Mouse (Mus musculus) thymus, adult 2 months (tissue): ENCODE results near the gene Pcsk6. TPM values are rescaled to one million over a fixed set of nuclear protein-coding genes. Genes with fewer than 3 reads are reported as not detected.
"Not testable (repeated sequence)": the region's sequence is repeated elsewhere in the genome, so short reads cannot be mapped to it uniquely, and the experiment has no call there.

Experiments used
- DNase-seq: peaks from one replicate; pipeline ENCODE4 v3.0.0; 2021
- H3K27ac ChIP-seq: fragments of 200-500 bp; 2 replicates; pipeline ENCODE4 v1.5.1; 2012; ENCODE audit warnings: low read length, control low read depth; ENCODE audit not compliant: control insufficient read depth, insufficient read depth
- H3K27me3 ChIP-seq: fragments of 200-500 bp; 2 replicates; pipeline ENCODE4 v1.6.1; 2012; ENCODE audit warnings: mild to moderate bottlenecking, low read length, moderate library complexity, mixed read lengths; ENCODE audit not compliant: control insufficient read depth, insufficient read depth
- H3K36me3 ChIP-seq: fragments of 200-500 bp; 2 replicates; pipeline ENCODE4 v1.6.1; 2012; ENCODE audit warnings: mild to moderate bottlenecking, low read length, moderate library complexity; ENCODE audit not compliant: control insufficient read depth, insufficient read depth
- H3K4me1 ChIP-seq: fragments of 200-500 bp; replicated peaks from 2 replicates; pipeline ENCODE4 v1.6.1; 2012; ENCODE audit warnings: low read length; ENCODE audit not compliant: control insufficient read depth, insufficient read depth
- H3K4me3 ChIP-seq: fragments of 200-500 bp; 2 replicates; pipeline ENCODE4 v1.5.1; 2012; ENCODE audit warnings: mild to moderate bottlenecking, low read length, control low read depth, moderate library complexity; ENCODE audit not compliant: control insufficient read depth, insufficient read depth
- CTCF ChIP-seq: fragments of 200-500 bp; IDR thresholded peaks from 2 replicates; pipeline ENCODE4 v1.5.1; 2012; ENCODE audit warnings: mild to moderate bottlenecking, control low read depth, low read length, moderate library complexity, borderline replicate concordance; ENCODE audit not compliant: control insufficient read depth, poor library complexity, insufficient read depth; ENCODE audit errors: extremely low read depth
- POLR2A ChIP-seq: fragments of 200-500 bp; IDR thresholded peaks from 2 replicates; pipeline ENCODE4 v1.6.1; 2012; ENCODE audit warnings: mild to moderate bottlenecking, low read length, control low read depth, moderate library complexity; ENCODE audit not compliant: control insufficient read depth, poor library complexity, insufficient read depth; ENCODE audit errors: extremely low read depth
- whole genome bisulfite sequencing: fragments of 180-500 bp; shearing (Covaris S2); methylation state at CpG from one replicate; pipeline ENCODE4 v1.1.7; 2018; 5-methylcytosine and 5-hydroxymethylcytosine counted together
- polyA plus RNA-seq: library from polyadenylated mRNA; depleted of rRNA; stranded (reverse); fragments of >200 nt; gene quantifications from 2 replicates; pipeline ENCODE4 v1.2.3, GENCODE M21; 2012; rRNA removed

Pcsk6 gene
- polyA plus RNA-seq, result 4.1 and 4.5 TPM in 2 replicates

DNA sequence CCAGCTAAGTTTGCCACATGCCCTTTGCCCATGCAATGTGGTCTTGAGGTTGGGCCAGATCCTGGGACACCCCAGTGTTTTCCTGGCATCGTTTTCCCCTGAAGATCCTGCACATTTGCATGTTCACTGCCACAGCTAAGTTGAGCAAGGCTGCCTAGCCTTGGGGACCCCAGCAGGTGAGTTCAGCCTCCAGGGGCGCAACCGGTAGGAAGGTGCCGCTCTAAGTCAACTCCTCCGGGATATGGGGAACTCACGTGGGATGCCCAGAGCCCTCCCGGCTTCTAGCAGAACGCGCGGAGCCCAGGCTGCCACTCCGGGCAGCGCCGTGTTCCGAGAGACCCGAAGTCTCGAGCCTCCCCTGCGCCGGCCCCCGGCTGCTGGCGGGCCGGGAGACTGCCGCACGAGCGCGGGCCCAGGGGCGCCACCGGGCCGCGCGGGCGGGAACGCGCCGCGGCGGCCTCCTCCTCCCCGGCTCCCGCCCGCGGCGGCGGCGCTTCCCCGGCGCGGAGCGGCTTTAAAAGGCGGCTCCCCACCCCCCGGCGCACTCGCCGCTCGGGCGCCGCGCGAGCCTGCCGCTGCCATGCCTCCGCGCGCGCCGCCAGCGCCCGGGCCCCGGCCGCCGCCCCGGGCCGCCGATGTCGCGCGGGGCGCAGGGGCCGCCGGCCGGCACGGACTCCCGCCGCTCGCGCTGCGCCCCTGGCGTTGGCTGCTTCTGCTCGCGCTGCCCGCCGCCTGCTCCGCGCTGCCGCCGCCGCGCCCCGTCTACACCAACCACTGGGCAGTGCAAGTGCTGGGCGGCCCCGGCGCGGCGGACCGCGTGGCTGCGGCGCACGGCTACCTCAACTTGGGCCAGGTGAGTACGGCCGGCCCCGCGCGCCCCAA is at the start of gene Pcsk6:
Gene Pcsk6 (plus strand): TSS at position 144 of the 882 bp plus-strand sequence.
- DNase-seq, result no peak

DNA sequence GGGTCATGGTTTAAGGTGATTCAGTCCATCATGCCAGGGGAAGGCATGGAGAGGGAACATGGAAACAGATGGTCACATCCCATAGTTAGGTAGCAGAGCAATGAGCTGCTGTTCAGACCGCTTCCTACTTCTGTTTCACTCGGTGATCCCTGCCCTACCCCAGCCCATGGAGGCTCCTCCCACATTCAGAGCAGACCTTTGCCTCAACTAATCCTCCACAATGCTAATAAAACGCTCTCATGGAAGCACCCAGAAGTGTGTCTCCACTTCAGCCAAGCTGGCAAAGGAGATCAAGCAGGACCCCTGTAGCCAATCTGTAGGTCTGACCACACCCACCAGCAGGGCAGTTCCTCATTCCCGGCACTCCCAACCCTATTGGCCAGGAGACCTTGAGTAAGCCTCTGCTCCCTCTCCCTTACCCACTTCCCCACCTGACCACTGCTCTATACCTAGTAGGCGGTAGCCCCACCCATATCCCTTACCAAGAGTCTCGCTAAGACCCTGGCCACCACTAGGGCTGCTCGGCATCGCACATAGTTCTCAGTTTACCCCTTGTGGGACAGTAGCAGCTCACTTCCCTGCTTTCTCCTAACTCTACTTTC is 47.8 kb upstream of the Pcsk6 start:
- Histone ChIP-seq H3K27ac (no peak overlapping the region), H3K4me3 (no peak overlapping the region), H3K27me3 (no peaks in the 10 kb centered on the region), H3K36me3 (no peaks in the 10 kb centered on the region), H3K4me1 (no peaks in the 10 kb centered on the region)
- no peak for TF ChIP-seq POLR2A
- TF ChIP-seq CTCF, result no peak
- 83% methylated on average over 8 of the region's 8 CpGs for WGBS
- DNase-seq, result no peak

More for the DNA sequence above, at the start of gene Pcsk6:
- Histone ChIP-seq H3K27me3 (no peaks in the 10 kb centered on the region; the same call in 1 of the 2 replicates), H3K27ac (no peak within 1 kb of the TSS), H3K36me3 (no peaks in the 10 kb centered on the region), H3K4me3 (no peak within 1 kb of the TSS), H3K4me1 (no peaks in the 10 kb centered on the region)
- no peak for TF ChIP-seq POLR2A
- 14% methylated on average over 110 of the region's 111 CpGs for WGBS

DNA sequence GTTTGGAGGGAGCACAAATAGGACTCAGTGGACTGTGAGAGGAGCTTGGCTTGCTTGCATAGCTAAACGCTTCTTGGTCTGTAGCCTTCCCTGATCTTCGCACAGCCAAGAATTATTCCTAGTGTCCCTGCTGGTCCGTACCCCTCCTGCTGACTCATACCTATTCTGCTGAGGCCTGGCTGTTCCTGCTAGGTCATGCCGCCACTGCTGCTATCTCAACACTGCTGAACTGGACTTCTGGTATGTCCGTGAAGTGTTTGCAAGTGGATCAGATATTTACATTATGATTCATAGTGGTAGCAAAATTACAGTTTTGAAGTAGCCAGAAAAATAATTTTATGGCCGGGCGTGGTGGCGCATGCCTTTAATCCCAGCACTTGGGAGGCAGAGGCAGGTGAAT is 44.0 kb upstream of the Pcsk6 start:
- no peak overlapping the region for H3K27ac ChIP-seq
- H3K36me3 ChIP-seq, result no peaks in the 10 kb centered on the region
- 98% methylated on average over 8 of the region's 8 CpGs for whole genome bisulfite sequencing
- TF ChIP-seq CTCF (no peak), POLR2A (no peak)
- H3K4me3 ChIP-seq, result no peak overlapping the region
- no peak for DNase-seq
- no peaks in the 10 kb centered on the region for H3K4me1 ChIP-seq
- no peaks in the 10 kb centered on the region for H3K27me3 ChIP-seq

DNA sequence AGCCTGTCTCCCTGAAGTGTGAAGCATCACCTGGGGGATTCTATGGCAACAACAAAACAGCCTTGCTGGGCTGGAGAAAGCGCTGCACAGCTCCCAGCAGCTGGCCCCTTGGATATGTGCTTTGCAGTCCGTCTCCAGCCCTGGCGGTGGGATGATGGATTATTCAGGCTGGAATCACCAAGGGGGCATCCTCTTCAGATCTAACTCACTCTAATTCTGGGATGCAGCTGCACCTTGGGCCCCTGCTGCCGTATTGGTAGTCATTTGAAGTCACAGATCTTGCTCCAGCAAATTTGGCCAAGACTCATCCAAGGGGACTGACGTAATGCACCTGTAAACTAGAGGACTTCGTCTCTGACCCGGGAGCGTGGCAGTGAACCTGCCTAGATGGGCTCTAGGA is 41.1 kb upstream of the Pcsk6 start:
- 82% methylated on average over 8 of the region's 8 CpGs for WGBS
- Histone ChIP-seq H3K27me3 (no peaks in the 10 kb centered on the region), H3K4me3 (no peak overlapping the region)

DNA sequence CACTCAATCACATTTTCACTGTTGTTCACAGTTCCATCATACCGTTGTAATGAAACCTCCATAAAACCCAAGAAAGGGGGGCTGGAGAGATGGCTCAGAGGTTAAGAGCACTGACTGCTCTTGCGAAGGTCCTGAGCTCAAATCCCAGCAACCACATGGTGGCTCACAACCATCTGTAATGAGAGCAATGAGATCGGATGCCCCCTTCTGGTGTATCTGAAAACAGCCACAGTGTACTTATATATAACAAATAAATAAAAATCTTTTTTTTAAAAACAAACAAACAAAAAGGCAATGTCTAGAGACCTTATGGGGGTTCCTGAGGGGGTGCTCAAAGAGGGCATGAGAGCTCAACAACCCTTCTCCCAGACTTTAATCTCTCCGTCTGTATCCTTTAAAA is 39.6 kb upstream of the Pcsk6 start:
- not testable (repeated sequence) for H3K27me3 ChIP-seq, H3K4me1 ChIP-seq, H3K27ac ChIP-seq, H3K4me3 ChIP-seq, DNase-seq, H3K36me3 ChIP-seq
- 87% methylated on average over 4 of the region's 4 CpGs for WGBS

More for the DNA sequence above, 41.1 kb upstream of the Pcsk6 start:
- no peak for DNase-seq
- Histone ChIP-seq H3K4me1 (no peaks in the 10 kb centered on the region), H3K27ac (no peak overlapping the region), H3K36me3 (no peaks in the 10 kb centered on the region)
- no peak for TF ChIP-seq POLR2A
- no peak for TF ChIP-seq CTCF

DNA sequence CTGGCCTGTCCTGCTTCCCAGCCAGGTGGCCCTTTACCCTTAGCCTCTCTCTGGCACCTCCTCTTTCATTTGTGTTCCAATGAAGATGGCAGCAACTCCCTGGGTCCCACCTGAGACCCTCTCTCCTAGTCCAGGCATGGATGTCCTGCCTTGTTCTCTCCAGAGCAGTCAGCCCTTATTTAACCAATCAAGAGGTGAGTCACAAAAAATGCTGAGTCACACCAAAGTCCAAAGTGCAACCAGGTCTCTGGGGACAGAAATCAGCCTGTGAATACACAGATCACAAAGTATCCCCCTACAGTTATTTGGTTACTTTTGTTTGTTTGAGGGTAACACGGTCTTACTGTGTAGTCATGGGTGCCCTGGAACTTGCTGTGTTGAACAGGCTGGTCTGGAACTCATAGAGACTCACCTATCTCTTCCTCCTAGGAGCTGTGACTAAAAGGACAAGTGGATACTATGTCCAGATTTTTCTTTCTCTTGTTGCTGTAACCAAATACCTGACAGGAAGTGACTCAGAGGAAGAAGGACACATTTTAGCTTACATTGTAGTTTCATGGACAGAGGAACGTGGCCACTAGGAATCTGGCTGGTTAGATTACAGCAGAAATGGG is 38.9 kb upstream of the Pcsk6 start:
- Histone ChIP-seq H3K27me3 (no peaks in the 10 kb centered on the region), H3K4me3 (no peak overlapping the region), H3K4me1 (no peaks in the 10 kb centered on the region), H3K27ac (no peak overlapping the region), H3K36me3 (no peaks in the 10 kb centered on the region)
- no peak for TF ChIP-seq CTCF
- TF ChIP-seq POLR2A, result no peak
- DNase-seq, result no peak
- WGBS, result 41% methylated on average over 2 of the region's 2 CpGs
